Mouse (Mus musculus) left cerebral cortex, adult 18-20 months (tissue): Measurements from ENCODE around the gene Hapln3. TPM values are rescaled to one million over a fixed set of nuclear protein-coding genes. Genes with fewer than 3 reads are reported as not detected.

Source experiments
- DNase-seq, 2 experiments: peaks; one replicate each; pipeline ENCODE4 v3.0.0; 2021 to 2022; ENCODE audit warnings: low spot score in 2 of 2, mixed read lengths in 1 of 2
- total RNA-seq, 2 experiments: library from RNA; stranded (reverse); gene quantifications; 2 replicates each; pipeline ENCODE4 v1.2.3; 2021

The Hapln3 gene
- total RNA-seq, 2 experiments from 2014 or later: 1.9 to 2.2 TPM

DNA sequence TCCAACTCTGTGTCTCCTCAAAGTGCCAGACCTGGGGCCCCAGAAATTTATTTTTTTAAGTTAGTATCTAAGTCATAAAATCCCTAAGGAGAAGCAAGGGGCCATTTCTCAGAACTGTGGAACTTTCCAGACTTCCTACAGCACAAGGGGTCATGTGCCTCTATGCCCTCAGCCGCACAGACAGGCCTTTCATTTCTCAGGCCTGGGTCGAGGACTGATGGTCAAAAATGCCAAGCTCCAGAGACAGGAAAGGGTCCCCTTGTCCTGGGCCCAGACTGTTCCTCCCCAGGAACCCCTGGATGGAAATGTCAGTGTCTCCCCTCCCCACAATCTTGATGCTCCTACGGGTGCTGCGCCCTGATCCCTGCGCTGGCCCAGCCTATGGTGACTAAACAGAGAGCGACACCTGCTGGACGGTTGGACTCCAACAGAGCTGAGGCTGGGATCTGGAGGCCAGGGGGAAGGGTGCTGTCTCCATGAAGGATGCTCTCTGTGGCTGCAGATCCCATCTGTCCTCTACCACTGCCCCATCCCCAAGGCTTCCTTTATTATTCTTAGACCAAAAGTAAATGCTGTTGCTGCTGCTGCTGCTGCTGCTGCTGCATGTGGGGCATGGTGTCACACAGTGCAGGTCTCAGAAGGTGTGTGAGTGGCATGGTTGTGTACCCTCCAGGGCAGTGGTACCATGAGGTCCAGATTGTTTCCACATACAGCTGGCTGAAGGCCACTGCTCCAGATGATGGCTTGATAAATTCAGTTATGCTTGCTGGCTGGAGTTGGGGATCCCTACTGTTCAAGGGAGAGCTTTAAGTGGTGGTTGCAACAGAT, 50.0 kb downstream of the Hapln3 start:
- DNase-seq: peak; percentile 72 to 83

- no peak for DNase-seq
These were observed 51.6 kb downstream of the Hapln3 start for GRCm38 (mm10) chr7:79079212-79079611.

- DNase-seq: no peak
These were observed 62.6 kb downstream of the Hapln3 start for GRCm38 (mm10) chr7:79068231-79068630.

DNA sequence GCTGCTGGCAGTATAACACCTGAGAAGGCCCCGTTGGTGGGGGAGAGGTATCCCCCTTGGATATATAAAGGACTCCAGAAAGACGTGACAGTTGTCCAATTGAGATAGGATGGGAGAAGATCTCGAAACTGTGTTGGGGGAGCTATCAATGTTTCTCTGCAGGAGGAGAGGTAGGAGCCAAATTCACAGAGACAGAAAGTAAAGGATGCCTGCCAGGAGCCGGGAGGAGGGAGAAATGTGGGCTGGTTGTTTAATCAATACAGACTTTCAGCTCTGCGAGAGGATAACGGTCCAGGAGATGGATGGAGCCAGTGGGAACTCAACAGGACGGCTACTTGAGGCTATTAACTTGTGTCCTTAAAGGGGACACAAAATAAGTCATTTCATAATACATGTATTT, 63.4 kb downstream of the Hapln3 start:
- DNase-seq: no peak

Other genes starting within 250 kb of the Hapln3 start
- 10 to 100 TPM; 21.5 to 25.5 TPM for gene Aen, start 235.2 kb downstream of the Hapln3 start, total RNA-seq
- gene Isg20, start 217.6 kb downstream of the Hapln3 start, total RNA-seq: 1 to 10 TPM in 1 of 2 experiments, under 1 TPM in 1; 0.91 to 1.4 TPM
- 1 to 10 TPM; 3.2 to 3.7 TPM for gene Acan, start 77.5 kb downstream of the Hapln3 start, total RNA-seq
- gene Mfge8, start 18.0 kb upstream of the Hapln3 start, total RNA-seq: 100 to 1,000 TPM; 184 to 202 TPM
- gene Abhd2, start 142.2 kb upstream of the Hapln3 start, total RNA-seq: 10 to 100 TPM; 87.3 to 92.1 TPM